Mouse (Mus musculus) heart, adult 2 months (tissue): Measurements from ENCODE around the gene Mtor. TPM values are rescaled to one million over a fixed set of nuclear protein-coding genes. Genes with fewer than 3 reads are reported as not detected.

Source experiments
- DNase-seq, 2 experiments: peaks; one replicate each; pipeline ENCODE4 v3.0.0; 2021
- H3K27ac ChIP-seq: fragments of 200-600 bp; 2 replicates; pipeline ENCODE4 v1.8.1; 2022
- H3K27me3 ChIP-seq: fragments of 200-500 bp; 2 replicates; pipeline ENCODE4 v1.6.1; 2012; ENCODE audit warnings: mild to moderate bottlenecking, low read length, inconsistent platforms, mixed read lengths; ENCODE audit not compliant: control insufficient read depth, insufficient read depth
- H3K36me3 ChIP-seq: fragments of 200-500 bp; 2 replicates; pipeline ENCODE4 v1.6.1; 2012; ENCODE audit warnings: low read length, inconsistent platforms; ENCODE audit not compliant: control insufficient read depth, insufficient read depth
- H3K4me1 ChIP-seq: fragments of 200-500 bp; 2 replicates; pipeline ENCODE4 v1.6.1; 2011; ENCODE audit warnings: low read length; ENCODE audit not compliant: control insufficient read depth, insufficient read depth
- H3K4me3 ChIP-seq: fragments of 200-600 bp; 2 replicates; pipeline ENCODE4 v1.8.1; 2022
- H3K79me2 ChIP-seq: fragments of 200-500 bp; replicated peaks from 2 replicates; pipeline ENCODE4 v1.6.1; 2012; ENCODE audit warnings: mild to moderate bottlenecking, inconsistent platforms, low read length, moderate library complexity, mixed read lengths; ENCODE audit not compliant: control insufficient read depth, insufficient read depth
- H3K9ac ChIP-seq: fragments of 200-500 bp; 2 replicates; pipeline ENCODE4 v1.6.1; 2012; ENCODE audit warnings: low read depth, mild to moderate bottlenecking, control low read depth, inconsistent platforms, low read length, mixed read lengths
- CTCF ChIP-seq: fragments of 200-600 bp; IDR thresholded peaks from 2 replicates; pipeline ENCODE4 v1.8.1; 2022; ENCODE audit warnings: antibody characterized with exemption, mild to moderate bottlenecking, moderate library complexity
- EP300 ChIP-seq: fragments of 200-500 bp; IDR thresholded peaks from 2 replicates; pipeline ENCODE4 v1.6.1; 2011; ENCODE audit warnings: low read depth, low read length, control low read depth; ENCODE audit not compliant: insufficient read depth
- POLR2A ChIP-seq: fragments of 200-500 bp; IDR thresholded peaks from 2 replicates; pipeline ENCODE4 v1.6.1; 2011; ENCODE audit warnings: mild to moderate bottlenecking, low read depth, low read length, control low read depth; ENCODE audit not compliant: insufficient read depth
- WGBS: fragments of 180-500 bp; shearing (Covaris S2); methylation state at CpG from one replicate; pipeline ENCODE4 v1.1.7; 2018; 5-methylcytosine and 5-hydroxymethylcytosine counted together
- intact Hi-C: fragments of 180-260 bp; cut with DNase I; formaldehyde crosslinking; loops from one replicate; pipeline ENCODE4 v1.15.1; 2025
- polyA plus RNA-seq: library from polyadenylated mRNA; depleted of rRNA; stranded (reverse); fragments of >200 nt; gene quantifications from 2 replicates; pipeline ENCODE4 v1.2.3, GENCODE M21; 2012
- total RNA-seq, 2 experiments: library from RNA; stranded (reverse); gene quantifications; 2 replicates each; pipeline ENCODE4 v1.2.3; 2021

Gene Mtor
- total and polyA plus RNA-seq, 3 experiments: 18.6 to 49.7 (median 40.9) TPM

- Histone ChIP-seq H3K79me2 (peaks cover 2% of the 10 kb centered on the region; the same call in 1 of the 2 replicates), H3K27ac (no peak overlapping the region), H3K27me3 (no peaks in the 10 kb centered on the region), H3K9ac (no peak overlapping the region), H3K4me3 (no peak overlapping the region), H3K4me1 (no peaks in the 10 kb centered on the region; the same call in 1 of the 2 replicates), H3K36me3 (no peaks in the 10 kb centered on the region)
- 93% methylated on average over 17 of the region's 17 CpGs for WGBS
- DNase-seq: no peak
- intact Hi-C loops: no loop called here
- TF ChIP-seq CTCF (no peak), POLR2A (no peak), EP300 (no peak)
Measured at GRCm38 (mm10) chr4:148562676-148563075, 114.3 kb downstream of the Mtor start.

GRCm38 (mm10) chr4:148563595-148563994 lies 115.2 kb downstream of the Mtor start:
- WGBS: 96% methylated on average over 12 of the region's 12 CpGs
- H3K4me1 ChIP-seq: no peaks in the 10 kb centered on the region; the same call in 1 of the 2 replicates
- H3K9ac ChIP-seq: no peak overlapping the region
- H3K27me3 ChIP-seq: no peaks in the 10 kb centered on the region
- H3K4me3 ChIP-seq: no peak overlapping the region
- no peak overlapping the region for H3K27ac ChIP-seq
- no peak for DNase-seq
- H3K79me2 ChIP-seq: peaks cover 1% of the 10 kb centered on the region; the same call in 1 of the 2 replicates
- no peak for TF ChIP-seq POLR2A
- TF ChIP-seq CTCF: no peak
- no peak for TF ChIP-seq EP300
- intact Hi-C loops: no loop called here
- no peaks in the 10 kb centered on the region for H3K36me3 ChIP-seq

- no peaks in the 10 kb centered on the region for H3K4me1 ChIP-seq
- no peak overlapping the region for H3K9ac ChIP-seq
- no peaks in the 10 kb centered on the region for H3K36me3 ChIP-seq
- H3K27me3 ChIP-seq: no peaks in the 10 kb centered on the region
- 85% methylated on average over 10 of the region's 10 CpGs for WGBS
- no peak overlapping the region for H3K27ac ChIP-seq
- DNase-seq: no peak
- no peak overlapping the region for H3K4me3 ChIP-seq
- no peak for TF ChIP-seq EP300
- TF ChIP-seq CTCF: no peak
- no peak for TF ChIP-seq POLR2A
- H3K79me2 ChIP-seq: no peaks in the 10 kb centered on the region
- intact Hi-C loops: no loop called here
Measured at GRCm38 (mm10) chr4:148570138-148570537, 121.7 kb downstream of the Mtor start.

GRCm38 (mm10) chr4:148570693-148571295 lies 122.4 kb downstream of the Mtor start:
- H3K27ac ChIP-seq: no peak overlapping the region
- 97% methylated on average over 9 of the region's 9 CpGs for WGBS
- H3K4me3 ChIP-seq: no peak overlapping the region
- H3K4me1 ChIP-seq: no peaks in the 10 kb centered on the region
- no peak overlapping the region for H3K9ac ChIP-seq
- intact Hi-C loops: no loop called here
- DNase-seq: no peak
- H3K36me3 ChIP-seq: no peaks in the 10 kb centered on the region
- H3K27me3 ChIP-seq: no peaks in the 10 kb centered on the region
- TF ChIP-seq POLR2A: no peak
- TF ChIP-seq EP300: no peak
- TF ChIP-seq CTCF: no peak
- H3K79me2 ChIP-seq: no peaks in the 10 kb centered on the region

GRCm38 (mm10) chr4:148573222-148573621 lies 124.8 kb downstream of the Mtor start:
- TF ChIP-seq CTCF (no peak), POLR2A (no peak), EP300 (no peak)
- Histone ChIP-seq H3K79me2 (no peaks in the 10 kb centered on the region), H3K4me1 (no peaks in the 10 kb centered on the region), H3K36me3 (no peaks in the 10 kb centered on the region), H3K9ac (no peak overlapping the region), H3K27me3 (no peaks in the 10 kb centered on the region), H3K4me3 (no peak overlapping the region), H3K27ac (no peak overlapping the region)
- intact Hi-C loops: no loop called here
- 72% methylated on average over 7 of the region's 7 CpGs for WGBS
- DNase-seq: no peak

- intact Hi-C loops: no loop called here
- no peaks in the 10 kb centered on the region for H3K4me1 ChIP-seq
- 77% methylated on average over 9 of the region's 9 CpGs for WGBS
- H3K27me3 ChIP-seq: no peaks in the 10 kb centered on the region
- no peak overlapping the region for H3K4me3 ChIP-seq
- TF ChIP-seq CTCF (no peak), EP300 (no peak), POLR2A (no peak)
- H3K27ac ChIP-seq: no peak overlapping the region
- H3K9ac ChIP-seq: no peak overlapping the region
- H3K79me2 ChIP-seq: no peaks in the 10 kb centered on the region
- DNase-seq: no peak
- no peaks in the 10 kb centered on the region for H3K36me3 ChIP-seq
Measured at GRCm38 (mm10) chr4:148580765-148581164, 132.4 kb downstream of the Mtor start.
